Mouse (Mus musculus) heart, postnatal 4 days (tissue): ENCODE measurements around the gene P3h3. TPM values are rescaled to one million over a fixed set of nuclear protein-coding genes. Genes with fewer than 3 reads are reported as not detected.

Source experiments
- DNase-seq: peaks from one replicate; pipeline ENCODE4 v3.0.0; 2021
- total RNA-seq, 2 experiments: library from RNA; stranded (reverse); gene quantifications; 2 replicates each; pipeline ENCODE4 v1.2.3; 2021

P3h3 gene
- total RNA-seq, 2 experiments from 2014 or later: 30.0 to 31.6 TPM

GRCm38 (mm10) chr6:124865766-124866362 lies 8.3 kb upstream of the P3h3 start:
- no peak for DNase-seq

- peak; percentile 73 for DNase-seq
Observed at GRCm38 (mm10) chr6:124863658-124864298, 6.2 kb upstream of the P3h3 start, which contains the start of gene Gpr162. TSS of gene Gpr162 (minus strand) at chr6:124863983.

- no peak for DNase-seq
Observed at GRCm38 (mm10) chr6:124863125-124863657, 5.6 kb upstream of the P3h3 start.

- DNase-seq: no peak
Observed at GRCm38 (mm10) chr6:124862406-124863124, 5.0 kb upstream of the P3h3 start.

GRCm38 (mm10) chr6:124861802-124862201 lies 4.2 kb upstream of the P3h3 start:
- no peak for DNase-seq

- no peak for DNase-seq
Observed at GRCm38 (mm10) chr6:124861266-124861665, 3.7 kb upstream of the P3h3 start.

GRCm38 (mm10) chr6:124860511-124860910 lies 3.0 kb upstream of the P3h3 start:
- no peak for DNase-seq

GRCm38 (mm10) chr6:124859725-124860124 lies 2.2 kb upstream of the P3h3 start:
- DNase-seq: peak; percentile 96

GRCm38 (mm10) chr6:124858561-124859318 lies 1.2 kb upstream of the P3h3 start:
- DNase-seq: no peak

GRCm38 (mm10) chr6:124857840-124858530 lies 433 bp upstream of the P3h3 start:
- no peak for DNase-seq

GRCm38 (mm10) chr6:124856321-124856720 lies 1.2 kb downstream of the P3h3 start:
- DNase-seq: no peak

GRCm38 (mm10) chr6:124854647-124855046 lies 2.9 kb downstream of the P3h3 start:
- no peak for DNase-seq

GRCm38 (mm10) chr6:124850535-124850934 lies 7.0 kb downstream of the P3h3 start:
- no peak for DNase-seq

GRCm38 (mm10) chr6:124847305-124847704 lies 10.2 kb downstream of the P3h3 start:
- peak; percentile 97 for DNase-seq

- DNase-seq: peak; percentile 58
Observed at GRCm38 (mm10) chr6:124840241-124841167, 17.0 kb downstream of the P3h3 start, which contains the start of gene Gnb3. TSS of gene Gnb3 (minus strand) at chr6:124840275.

- DNase-seq: peak; percentile 53
Observed at GRCm38 (mm10) chr6:124839805-124840204, 17.7 kb downstream of the P3h3 start.

GRCm38 (mm10) chr6:124836411-124836810 lies 21.1 kb downstream of the P3h3 start:
- DNase-seq: no peak

GRCm38 (mm10) chr6:124835531-124835930 lies 22.0 kb downstream of the P3h3 start:
- no peak for DNase-seq

GRCm38 (mm10) chr6:124834512-124835081 lies 23.0 kb downstream of the P3h3 start:
- DNase-seq: no peak

- no peak for DNase-seq
Observed at GRCm38 (mm10) chr6:124831649-124832048, 25.9 kb downstream of the P3h3 start.
